Mouse (Mus musculus) spleen, adult 18-20 months (tissue): ENCODE measurements around the gene Sgk2.
"Not testable (repeated sequence)": the region's sequence is repeated elsewhere in the genome, so short reads cannot be mapped to it uniquely, and the experiment has no call there.

Experiments used
- DNase-seq, 2 experiments: peaks; one replicate each; pipeline ENCODE4 v3.0.0; 2022; ENCODE audit warnings: mixed read lengths in 2 of 2

Sgk2 gene

DNA sequence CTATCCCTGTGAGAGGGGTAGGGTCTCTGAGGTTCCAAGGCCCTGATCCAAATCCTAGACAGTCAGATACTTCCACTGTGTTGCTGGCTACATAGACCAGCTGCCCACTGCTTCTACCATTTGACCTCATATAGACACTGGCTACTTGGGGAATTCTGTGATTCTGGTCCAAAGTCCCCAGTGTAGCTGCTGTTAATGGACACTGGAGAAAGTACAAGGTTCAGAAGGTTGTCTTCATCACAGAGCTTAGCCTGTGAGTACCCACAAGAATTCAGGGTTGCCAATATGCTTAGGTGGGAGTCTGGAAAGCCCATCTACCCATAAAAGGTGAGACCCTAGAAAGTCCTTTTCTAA, 4.9 kb downstream of the Sgk2 start:
- no peak for DNase-seq

DNA sequence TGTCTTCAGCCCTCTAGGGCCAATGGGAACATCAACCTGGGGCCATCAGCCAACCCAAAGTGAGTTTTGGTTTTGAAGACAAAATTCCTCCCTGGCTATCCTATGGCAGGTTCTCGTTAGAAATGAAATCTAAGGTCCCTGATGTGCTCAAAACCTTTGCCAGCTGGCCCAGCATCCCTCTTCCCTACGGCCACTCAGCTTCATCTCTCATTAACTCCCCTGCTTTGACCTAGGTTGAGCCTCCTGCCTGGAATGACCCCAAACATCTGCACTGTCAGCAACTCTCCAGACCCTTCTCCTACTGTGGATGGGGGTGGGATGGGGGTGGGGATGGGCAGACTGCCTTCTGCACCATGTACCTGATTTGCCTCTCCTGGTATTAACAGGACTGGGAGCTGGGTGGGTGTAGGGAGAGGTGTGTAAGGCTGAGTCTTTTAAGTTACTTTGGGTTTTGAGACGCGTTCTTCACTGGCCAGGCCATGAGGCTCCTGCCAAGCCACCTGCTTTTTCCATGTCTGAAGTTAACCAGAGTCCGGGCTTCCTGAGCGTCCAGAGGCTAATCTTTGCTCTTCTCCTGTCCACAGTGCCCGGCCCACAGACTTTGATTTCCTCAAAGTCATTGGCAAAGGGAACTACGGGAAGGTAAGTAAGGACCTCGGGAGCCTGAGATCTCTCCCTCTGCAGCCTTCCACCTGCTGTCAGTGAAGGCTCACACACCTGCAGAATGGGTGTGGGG, 6.9 kb downstream of the Sgk2 start:
- no peak for DNase-seq

DNA sequence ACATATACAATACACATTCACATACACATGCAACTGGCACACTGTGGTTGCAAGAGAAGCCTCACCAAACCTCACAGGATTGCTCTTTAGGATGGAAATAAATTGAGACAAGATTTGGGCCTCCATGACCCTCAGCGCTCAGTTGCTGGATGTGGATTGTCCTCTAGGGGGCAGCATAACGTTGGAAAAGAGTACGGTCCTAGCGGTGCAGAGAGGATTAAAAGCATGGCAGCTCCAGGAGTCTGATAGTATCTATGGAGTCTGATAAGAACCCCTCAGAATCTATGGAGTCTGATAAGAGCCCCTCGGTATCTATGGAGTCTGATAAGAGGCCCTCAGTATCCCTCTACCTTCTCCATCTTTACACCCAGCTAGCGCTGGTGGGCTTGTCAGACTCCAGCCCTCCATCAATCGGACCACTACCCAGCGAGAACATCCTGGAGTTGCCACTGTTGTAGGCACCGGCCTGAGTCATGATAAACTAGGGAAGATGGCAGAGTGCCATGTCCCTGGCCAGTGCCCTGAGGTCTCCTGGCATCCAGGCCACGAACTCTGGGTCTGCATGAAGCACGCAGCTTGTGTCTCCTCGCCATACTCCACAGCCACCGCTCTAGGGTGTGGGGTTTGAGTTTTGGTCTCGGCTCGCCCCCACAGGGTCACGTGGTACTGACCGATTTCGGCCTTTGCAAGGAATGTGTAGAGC, 11.5 kb downstream of the Sgk2 start:
- DNase-seq, result peak in 1 of 2 experiments; percentile 41

DNA sequence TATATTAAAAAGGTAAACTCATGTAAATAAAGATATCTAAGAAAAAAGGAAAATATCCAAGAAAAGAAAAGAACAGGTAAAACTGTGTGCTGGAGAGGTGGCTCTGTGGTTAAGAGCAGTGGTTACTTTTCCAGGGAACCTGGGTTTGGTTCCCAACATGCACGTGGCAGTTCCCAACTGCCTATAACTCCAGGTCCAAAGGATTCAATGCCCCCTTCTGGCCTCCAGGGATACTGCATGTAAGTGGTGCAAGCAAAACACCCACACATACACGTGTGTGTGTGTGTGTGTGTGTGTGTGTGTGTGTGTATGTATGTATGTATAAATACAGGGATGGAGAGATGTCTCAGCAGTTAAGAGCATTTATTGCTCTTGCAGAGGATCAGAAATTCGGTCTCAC, 12.6 kb downstream of the Sgk2 start:
- DNase-seq, result peak in 1 of 2 experiments; percentile 13

DNA sequence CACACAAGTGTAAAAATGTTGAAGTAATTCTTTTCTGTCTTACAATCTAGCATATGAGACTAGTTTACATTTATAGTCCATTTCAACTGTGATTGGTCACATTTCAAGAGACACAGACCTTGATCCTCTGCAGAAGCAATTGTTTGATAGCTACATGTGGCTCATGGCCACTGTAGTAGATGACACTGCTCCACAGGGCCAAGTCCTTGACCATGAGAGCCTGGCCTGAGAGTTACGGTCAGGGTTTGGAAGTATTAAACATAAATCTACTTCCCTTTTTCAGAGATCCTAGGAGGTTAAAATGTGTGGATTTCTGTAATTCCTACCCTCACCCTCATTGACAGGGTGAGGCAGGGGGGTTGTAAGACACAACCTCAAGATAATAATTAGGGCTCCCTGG, 13.9 kb downstream of the Sgk2 start:
- DNase-seq, result no peak

DNA sequence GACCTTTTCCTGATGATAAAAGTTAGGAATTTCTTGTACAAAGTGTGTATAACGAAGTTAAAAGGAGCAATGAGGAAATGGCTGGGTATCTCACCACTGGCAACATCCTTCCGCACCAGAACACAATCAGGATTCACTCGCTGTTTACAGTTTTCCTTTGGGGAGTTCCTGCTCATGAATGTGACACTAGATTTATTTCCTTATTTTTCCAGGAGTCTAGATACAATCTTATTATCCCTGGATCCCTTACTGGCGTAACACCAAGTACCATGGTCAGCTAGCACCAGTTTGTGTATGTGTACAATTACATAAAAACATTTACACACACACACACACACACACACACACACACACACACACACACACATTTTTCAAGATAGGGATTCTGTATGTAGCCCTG, 20.2 kb downstream of the Sgk2 start:
- no peak for DNase-seq

DNA sequence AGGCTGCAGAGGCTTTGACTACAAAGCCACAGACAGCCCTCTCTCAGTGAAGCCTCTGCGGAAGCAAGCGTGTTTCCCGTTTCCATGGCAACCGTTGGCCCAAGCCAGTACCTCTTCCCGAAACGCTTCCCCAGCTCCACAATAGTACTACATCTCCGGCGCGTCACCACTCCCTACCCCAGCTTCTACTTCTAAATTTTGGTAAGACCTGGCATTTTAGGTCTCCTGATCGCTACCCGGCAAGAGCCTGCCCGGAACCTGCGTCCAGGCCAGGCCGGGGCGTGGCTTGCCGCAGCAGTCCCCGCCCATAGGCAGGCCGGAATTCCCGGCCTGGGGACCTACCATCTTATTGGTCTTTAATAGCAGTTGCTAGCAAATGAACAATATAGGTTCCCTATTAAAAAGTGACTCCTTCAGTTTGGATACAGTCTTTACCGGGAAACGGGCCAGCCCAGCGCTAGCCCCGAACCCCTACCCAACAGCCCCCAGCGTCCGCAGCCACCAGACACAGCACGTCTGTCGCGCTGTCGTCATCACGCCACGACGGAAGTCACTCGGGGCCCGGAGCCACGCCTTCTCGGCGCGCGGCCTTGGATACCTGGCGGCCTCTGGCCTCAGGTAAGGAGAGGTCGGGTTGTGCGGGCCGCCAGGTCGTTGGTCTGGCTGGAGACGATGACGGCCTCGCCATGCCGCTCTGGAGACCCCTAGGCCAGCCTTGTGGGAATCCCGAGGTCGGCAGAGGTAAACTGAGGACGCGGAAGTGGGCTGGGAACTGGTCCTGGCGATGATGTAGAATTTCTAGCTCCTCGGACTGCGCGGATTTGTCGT, 30.0 kb downstream of the Sgk2 start, which contains the start of gene Ift52:
TSS of gene Ift52 (plus strand) at position 439 of the 828 bp plus-strand sequence.
- DNase-seq, result peak; percentile 83 to 92

DNA sequence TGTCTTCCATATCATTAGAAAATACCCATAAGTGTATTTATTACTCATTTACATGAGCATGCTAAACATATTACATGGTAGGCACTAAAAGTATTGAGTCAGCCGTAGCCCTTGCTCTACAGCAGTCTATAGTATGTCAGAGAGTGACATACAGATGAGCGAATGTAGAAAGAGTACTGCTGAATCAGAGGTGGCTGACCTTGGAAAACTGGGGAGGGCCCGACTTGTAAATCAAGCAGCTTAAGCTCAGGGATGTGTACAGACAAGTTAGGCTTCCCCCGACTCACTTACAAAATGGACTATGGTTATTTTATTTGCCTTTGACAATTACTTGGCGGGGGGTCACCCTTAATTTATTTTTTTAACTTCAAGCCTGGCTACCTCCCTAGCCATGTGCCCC, 44.2 kb downstream of the Sgk2 start:
- no peak for DNase-seq

DNA sequence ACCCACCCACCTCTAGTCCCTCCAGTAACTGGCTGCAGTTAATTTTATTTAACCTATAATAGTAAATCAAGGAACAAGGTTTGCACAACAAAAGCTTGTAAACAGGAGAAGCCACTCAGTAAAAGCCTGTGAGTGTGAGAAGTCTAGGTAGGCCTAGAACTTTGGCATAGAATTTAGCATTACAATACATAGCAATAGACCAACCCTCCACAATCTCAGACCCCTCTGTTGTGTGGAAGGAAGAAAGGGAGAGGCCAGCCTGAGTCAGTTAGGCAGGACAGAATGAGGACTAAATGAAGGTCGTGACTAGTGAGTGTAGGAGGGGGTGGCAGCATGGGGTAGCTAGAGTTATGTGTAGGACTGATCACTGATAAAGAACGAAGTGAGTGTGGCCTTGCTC, 44.6 kb downstream of the Sgk2 start:
- no peak for DNase-seq

DNA sequence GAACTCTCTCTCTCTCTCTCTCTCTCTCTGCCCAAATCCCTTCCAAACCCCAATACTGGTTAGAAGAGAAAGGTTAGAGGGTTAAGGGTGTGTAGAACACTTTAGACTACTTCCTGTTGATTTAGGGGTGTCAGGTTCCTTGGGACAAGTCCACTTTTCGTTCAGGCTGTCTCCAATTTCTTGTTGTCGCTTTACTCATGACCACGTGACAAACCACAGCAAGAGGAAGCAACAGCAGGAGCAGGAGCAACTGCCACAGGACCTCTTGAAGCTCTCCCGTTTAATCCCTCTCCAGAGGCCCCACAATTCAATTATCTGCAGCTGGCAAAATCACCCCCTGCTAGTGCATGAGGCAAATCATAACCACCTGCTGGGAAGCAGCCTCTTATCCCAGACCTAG, 45.5 kb downstream of the Sgk2 start:
- DNase-seq, result no peak

DNA sequence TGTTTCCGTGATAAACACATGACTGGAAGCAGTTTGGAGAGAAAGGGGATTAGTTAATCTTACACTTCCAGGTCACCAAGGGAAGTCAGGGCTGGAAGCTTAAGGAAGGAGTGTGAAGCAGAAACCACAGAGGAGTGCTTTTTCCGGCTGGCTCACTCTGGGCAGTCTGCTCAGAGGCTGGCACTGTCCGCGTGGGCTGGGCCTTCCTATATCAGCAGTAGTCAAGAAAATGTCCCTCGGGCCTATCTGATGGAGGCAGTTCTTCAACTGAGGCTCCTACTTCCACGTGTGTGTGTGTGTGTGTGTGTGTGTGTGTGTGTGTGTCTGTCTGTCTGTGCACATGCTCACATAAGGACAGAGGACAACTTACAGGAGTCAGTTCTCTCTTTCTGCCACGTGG, 52.8 kb downstream of the Sgk2 start:
- no peak for DNase-seq

DNA sequence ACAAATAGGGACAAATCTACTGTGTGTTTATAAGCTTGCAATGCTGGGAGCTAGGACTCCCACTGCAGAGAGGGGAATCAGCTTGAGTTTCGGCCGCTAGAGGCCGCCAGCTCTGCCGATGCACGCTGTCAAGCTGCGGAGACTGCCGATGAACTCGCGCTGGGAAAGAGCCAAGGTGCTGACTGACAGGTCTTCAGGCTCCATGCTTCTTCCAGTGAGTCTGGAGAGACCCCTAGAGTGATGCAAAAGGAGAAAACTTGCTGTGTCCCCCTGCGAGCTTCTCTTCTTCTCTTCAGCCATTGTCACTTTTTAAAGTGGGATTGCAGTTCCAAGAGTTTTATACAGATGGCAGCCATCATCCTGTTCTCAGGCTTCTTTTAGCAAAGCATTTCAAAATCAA, 61.0 kb downstream of the Sgk2 start:
- peak; percentile 24 to 68 for DNase-seq

DNA sequence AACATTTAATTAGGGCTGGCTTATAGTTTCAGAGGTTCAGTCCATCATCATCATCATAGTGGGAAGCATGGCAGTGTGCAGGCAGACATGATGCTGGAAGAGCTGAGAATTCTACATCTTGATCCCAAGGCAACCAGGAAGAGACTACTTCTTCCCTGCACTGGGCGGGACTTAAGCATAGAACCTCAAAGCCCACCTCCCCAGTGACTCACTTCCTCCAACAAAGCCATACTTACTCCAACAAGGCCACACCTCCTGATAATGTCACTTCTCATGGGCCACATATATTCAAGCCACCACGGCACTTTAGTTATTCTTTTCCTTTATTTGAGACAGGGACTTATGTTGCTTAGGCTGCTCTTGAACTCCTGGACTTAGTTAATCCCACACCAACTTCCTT, 62.0 kb downstream of the Sgk2 start:
- no peak for DNase-seq

DNA sequence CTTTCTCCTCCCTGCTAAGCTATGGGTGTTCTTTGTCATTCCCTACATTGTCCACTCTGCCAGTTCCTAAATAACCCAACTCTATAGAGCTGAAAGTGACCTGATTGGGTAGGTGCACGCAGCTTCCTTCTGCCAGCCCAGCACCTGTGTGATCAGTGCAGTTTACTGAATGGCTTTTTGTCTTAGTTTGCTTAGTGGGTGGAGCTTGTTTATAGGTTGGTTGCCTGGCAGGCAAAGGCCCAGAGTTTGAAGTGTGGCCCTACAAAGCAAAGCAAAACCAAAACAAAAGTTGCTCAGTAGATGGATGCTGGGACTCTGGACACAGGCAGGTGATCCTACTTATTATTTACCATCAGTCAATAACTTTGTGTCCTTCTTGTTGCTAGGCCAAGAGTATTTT, 64.6 kb downstream of the Sgk2 start:
- DNase-seq, result no peak

DNA sequence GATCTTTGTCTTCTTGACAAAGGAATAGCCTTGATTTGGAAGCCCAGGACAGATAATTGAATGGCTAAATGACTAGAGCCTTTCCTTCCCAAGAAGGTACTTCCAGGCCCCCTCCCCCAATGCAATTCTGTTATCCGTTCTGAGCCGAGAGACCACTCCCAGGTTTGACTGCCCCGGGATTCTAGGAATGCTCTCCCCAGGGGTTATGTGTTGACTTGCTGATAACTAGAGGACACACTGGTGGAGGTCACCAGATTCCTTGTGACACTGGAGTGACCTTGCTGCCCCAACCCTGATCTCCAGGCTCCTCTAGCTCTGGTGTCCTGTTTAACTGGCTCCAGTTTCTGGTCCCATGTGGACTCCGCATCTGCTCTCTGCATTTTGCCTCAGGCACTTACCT, 65.0 kb downstream of the Sgk2 start:
- no peak for DNase-seq

DNA sequence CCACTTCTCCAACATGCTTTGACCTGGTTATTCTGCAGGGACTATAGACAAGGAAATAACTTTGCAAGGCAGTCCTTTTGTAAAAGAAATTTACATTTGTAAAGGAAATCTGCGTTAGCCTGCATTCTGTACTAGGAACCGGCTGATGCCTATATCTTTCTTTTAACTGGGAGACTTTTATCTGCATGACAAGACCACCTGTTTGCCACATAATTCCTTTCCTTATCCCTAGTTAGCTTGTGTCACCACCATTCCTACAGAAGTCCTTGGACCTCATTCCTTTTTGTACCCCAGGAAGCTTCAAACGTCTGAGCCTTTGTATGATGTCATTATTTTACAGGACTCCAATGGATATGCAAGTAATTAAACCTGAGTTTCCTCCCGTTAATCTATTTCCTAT, 65.7 kb downstream of the Sgk2 start:
- no peak for DNase-seq

DNA sequence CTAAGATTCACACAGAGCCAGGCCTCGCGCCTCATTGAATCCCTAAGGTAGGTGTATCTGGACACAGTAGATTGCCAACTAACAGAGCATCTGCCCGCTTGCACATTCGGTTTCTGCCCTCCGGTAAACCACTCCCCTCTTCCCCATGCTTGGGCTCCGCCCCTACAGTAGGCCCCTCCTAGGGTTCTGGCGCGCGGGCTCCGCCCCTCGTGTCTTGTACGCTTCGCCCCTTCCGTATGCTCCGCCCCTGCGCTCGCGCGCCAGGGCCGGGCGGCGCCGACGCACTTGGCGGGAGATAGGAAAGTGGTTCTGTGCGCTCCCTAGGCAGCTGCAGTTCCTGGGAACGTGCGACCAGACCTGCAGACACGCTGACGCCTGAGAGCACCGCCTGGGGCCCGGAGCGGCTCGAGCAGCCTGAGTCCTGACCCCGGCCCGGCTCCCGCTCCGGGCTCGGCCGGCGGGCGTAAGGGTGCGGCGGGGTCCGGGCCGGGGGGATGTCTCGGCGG, 67.3 kb downstream of the Sgk2 start, which contains the start of gene Mybl2:
TSS of gene Mybl2 (plus strand) at position 353 of the 506 bp plus-strand sequence.
- DNase-seq, result peak; percentile 88 to 92

DNA sequence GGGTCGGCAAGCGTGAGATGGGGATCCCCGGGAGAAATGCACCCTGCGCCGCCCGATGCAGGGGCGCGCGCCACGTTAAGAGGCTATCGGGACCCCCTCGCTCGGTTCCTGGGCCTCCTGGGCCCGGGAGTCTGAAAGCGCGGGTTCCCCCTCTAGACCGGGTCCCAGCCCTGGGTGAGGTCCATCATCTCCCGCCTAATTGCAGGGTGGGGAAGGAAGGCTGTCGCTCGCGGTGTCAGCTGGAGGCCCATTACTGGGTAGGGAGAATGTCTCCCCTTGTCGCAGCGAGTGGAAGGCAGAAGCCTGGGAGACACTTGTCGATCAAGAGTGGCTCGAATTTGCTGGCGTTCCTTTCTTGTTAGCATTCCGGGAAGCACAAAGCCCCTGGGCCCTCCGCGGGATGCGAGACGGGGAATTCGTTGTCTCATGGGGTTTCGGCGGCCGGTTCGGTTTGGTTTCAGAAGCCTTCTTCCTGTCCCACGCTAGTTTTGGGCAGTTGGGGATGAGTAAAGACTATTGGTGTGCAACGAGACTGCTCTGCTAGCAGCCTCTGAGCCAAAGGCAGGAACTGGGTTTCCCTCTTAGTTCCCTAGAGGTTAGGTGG, 67.9 kb downstream of the Sgk2 start:
- DNase-seq, result peak in 1 of 2 experiments; percentile 11

DNA sequence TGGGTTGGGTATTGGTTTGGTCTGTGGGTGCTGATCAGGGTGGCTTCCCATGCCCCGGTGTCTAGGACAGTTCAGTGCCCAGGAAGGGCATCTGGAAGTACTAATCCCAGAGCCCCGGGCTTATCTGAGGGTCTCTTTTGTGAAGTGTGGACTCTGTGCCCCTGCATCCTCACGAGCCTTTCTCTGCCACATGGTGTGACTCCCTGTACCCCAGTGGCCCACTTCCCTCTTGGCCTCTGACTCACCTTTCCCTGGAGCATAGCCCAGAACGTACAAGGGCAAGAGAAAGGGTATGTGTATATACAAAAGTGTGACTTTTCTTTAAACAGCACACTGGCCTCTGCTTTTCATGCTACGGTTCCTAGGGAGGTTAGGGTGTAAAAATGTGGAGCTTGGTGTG, 68.6 kb downstream of the Sgk2 start:
- DNase-seq, result no peak

DNA sequence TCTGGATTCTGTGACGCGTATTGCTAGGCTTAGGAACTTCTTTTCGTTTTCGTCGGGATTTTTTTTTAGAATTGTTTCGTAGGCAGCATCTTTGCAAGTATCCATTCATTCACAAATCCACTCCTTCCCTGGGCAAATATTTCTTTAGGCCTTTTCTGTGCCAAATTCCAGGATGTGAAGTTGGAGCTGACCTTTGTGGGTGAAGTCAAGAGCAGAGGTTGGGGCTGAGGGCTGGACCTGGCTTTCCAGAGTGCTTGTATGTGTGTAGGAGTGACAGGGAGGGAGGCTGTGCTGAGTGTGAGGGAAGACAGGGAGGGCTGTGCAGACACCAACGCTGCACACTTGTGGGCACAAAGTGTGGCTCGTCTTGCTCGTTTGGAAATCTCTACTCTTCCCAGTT, 69.5 kb downstream of the Sgk2 start:
- no peak for DNase-seq

DNA sequence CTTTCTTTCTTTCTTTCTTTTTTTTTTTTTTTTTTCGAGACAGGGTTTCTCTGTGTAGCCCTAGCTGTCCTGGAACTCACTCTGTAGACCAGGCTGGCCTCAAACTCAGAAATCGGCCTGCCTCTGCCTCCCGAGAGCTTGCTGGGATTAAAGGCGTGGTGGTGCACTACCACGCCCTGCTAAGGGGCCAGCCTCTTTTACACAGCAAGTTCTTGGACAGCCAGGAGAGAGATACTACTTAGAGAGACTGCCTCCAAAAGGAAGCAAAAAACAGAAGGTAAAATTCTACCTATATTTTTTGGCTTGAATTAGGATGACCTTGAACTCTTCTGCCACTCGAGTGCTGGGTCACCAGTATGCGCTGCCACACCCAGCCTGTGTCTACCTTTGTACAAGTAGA, 71.9 kb downstream of the Sgk2 start:
- DNase-seq, result not testable (repeated sequence)

DNA sequence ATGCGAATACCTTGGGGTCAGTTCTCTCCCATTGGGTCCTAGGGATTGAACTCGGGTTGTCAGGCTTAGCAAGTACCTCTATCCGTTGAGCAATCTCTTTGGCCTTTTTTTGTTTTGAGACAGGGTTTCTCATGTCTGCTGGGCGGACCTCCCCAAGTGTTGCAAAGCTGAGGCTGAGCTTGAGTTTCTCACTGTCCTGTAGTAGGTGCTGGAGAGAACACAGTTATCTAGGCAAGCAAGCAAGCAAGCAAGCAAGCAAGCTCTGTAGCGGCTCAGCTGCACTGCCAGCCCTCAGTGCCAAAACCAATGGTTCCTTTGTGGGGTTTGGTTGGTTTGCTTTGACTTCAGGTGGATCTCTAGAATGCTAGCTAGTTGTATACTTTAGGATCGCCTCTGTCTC, 73.5 kb downstream of the Sgk2 start:
- DNase-seq, result no peak
